Mouse (Mus musculus): ENCODE measurements at regions not wholly inside any gene's neighbourhood (a gene's known extent, or its start where the extent isn't known, plus 50 kb on each side); places are given as distances from the start of the nearest gene placed in this dataset.

DNA sequence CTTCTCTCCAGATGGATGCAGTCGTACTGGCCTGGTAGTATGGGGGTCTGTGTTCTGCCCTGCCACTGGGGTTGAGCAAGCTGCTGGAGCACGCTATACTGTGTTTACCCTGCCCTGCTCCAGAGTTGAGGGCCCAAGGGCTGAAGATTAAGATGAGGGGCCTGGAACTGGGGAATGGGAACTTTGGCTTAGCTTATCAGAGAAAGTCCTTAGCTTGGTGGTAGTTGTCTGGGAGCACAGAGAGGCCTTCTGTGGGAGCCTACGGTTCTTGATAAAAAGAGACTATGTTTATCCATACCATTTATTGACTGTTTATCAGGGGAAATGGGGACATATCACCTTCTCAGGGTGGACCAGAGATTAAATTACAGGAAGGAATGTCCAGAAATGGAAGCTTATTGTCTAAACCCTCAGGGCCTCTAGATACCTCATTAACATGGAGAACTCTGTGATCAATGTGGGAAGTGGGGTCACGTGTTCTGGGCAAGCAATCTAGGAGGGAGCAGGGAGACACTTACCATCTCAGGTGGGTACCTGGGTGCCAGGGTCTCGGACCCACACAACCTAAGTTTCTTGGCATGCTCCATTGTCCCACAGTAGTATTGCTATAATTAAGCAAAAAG lies 58.7 kb downstream of the Mycn start:
- no peak for DNase-seq (ENCODE audit: low spot score)

DNA sequence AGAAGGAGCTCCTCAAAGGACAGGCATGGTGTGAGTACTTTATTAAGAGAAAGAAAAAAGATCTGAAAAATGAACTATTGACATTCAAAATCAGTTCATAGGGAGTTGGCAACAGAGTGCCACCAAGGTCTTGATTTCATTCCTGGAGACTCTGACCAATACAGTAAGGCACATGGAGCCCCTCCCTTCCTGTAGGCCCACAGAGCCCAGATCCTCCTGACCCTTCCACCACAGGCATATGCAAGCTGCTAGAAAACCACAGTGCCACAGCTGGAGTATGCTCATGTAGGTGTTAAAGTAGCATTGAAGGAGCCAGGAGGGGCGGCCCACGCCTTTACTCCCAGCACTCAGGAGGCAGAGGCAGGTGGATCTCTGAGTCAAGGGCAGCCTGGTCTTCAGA lies 63.7 kb downstream of the Mycn start:
- no peak for DNase-seq (ENCODE audit: low spot score)

DNA sequence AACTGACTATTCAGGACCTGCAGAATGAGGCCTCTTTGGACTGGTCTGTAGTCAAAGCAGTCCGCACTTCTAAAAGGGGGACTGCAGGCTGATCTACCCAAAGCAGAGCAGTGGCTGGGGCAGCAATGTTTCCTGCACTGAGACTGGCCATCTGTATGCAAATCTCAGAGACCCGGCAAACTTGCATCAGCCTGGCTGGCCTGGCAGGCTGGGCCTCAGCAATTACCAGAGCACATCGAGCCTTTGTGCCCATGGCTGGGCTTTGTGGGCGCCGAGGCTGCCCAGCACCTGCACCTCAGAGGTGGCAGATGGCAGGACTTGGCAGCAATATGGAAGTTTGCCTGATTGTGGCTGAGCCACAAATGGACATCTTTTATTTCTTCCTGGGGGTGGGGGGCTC lies 64.2 kb downstream of the Mycn start:
- DNase-seq (ENCODE audit: low spot score), result no peak

DNA sequence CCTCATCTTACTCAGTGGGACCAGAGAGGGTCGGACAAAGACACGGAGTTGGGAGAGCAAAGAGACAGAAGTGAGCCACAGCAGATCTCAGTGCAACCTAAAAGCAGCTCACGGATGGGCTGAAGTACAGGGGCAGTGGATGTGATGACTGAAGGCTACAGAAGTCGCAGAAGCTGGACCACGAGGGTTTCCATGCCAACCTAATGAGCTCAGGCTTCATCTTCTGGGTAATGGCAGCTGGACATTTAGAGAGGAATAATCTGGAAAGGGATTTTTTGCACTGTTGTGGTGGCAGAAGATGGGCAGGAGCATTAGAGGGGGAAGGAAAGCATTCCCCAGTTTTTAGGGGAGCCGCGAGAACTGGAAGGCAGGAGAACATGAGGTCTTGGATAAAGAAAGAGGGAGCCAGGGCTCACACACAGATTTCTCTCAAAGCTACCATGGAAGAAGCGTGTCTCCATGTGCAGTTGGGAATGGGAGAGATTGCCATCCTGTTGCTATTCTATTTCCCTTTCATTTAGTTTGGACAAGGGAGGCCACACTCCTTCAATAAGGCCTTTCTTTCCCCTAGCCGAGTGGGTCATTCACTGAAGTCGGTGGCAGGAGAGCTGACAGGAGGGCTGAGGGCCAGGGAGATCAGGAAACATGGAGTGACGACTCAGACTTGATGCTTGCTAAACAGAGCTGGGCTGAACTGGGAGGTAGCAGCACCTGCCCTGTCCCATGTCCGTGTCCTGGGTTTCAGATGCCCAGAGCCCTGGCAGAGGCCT lies 65.6 kb downstream of the Mycn start:
- no peak for DNase-seq (ENCODE audit: low spot score)

DNA sequence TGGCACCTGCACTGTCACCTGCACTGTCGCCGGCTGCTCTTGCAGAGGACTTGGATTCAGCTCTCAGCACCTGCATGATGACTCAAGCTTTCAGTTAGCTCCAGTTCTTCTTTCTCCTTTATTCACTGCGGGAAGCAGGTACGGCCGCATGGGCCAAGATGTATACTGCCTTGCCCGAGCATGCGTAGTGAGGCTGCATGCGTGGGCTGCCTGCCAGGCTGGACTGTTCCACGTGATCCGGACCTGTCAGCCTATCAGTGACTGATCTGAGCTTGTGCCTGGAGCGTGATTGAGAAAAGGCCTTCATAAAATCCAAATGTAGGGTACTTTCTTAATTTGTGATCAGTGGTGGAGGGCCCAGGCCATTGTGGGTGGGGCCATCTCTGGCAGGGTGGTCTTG lies 68.2 kb downstream of the Mycn start:
- no peak for DNase-seq (ENCODE audit: low spot score)

DNA sequence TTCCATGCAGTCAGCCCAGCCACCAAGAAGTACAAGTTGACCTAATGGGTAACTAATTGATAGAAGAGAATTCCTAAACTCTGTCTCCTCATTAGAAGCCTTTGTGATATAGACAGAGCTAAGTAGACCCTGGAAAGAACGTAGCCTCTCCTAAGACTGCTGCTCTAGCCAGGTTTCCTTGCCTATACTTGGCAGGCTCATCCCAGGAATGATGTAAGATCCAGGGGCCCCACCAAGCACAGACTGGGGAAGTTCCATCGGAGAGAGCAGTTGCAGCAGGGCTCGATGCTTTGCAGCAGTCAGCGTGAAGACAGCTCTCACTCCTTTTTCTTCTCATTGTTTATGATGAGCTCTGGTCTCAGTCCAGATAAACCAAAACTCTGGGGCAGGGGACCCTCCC lies 68.7 kb downstream of the Mycn start:
- DNase-seq (ENCODE audit: low spot score), result no peak

DNA sequence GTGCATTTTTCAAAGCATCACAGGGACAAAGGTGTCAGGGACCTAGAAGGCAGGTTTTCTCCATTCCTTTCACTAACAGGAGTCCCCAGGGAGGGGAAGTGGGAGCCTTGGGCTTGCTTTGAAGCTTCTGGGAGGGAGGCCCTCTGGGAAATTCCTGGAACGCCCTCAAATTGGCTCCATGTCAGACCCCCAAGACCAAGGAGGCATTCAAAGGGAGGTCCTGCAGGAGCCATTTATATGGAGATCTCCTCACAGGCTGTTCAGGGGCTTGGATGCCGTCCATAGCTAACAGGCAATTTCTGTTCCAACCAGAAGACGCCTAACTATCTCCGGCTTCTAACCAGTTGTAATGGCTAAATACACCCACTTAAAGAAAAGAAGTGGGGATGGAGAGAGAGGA lies 70.4 kb downstream of the Mycn start:
- no peak for DNase-seq (ENCODE audit: low spot score)

DNA sequence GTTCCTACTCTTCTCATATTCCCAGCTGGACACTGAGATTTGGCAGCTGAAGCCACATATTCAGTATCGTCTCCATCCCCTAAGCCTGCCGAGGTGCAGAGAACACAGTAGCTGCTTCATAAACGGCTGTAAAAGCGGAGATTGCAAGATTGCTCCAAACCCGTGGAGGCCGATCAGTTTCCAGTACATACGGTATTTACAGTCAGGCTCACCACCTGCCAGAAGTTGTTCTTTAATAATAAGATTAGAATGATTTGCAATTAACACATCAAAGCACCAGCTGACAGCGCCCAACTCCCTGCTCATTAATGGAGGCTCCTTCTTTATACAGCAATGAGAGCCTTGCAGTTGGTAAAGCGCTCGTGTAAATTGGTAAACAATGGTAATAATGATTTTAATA lies 75.1 kb downstream of the Mycn start:
- DNase-seq (ENCODE audit: low spot score), result no peak

DNA sequence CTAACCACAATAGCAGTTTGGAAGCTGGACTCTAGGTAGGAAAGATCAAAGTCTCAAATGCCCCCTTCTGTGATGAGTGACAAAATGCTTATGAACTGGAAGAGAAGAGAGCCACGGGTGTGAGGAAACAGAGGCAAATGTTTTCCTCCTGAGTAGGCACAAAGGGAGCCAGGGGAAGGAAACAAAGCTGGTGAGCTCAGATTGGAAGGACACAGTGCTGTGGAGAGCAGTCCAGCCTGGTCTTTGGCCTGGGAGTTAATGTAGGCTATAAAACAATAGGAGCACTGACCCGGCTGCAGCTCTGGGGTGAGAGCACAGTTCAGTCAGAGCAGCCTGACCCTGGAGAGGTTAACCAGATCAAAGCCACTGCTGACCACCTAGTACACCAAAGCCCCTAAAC lies 91.0 kb downstream of the Mycn start:
- no peak for DNase-seq (ENCODE audit: low spot score)

DNA sequence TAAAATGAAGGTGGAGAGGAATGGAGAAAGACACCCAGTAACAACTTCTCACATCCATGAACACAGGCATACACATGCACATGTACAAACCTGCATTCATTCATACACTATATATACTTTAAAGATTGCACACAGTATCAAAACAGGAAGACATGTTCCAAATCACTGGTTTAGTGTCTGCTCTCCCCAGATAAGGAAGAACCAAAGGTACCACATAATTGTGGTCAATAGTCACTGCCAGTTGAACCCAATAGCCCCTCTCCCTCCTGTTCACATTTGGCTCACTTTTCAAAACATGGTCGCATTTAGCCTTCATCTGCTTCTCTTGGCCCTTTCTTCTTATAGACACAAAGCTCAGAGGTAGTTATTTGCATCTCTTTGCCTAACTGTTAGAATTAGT lies 95.0 kb downstream of the Mycn start:
- DNase-seq (ENCODE audit: low spot score), result no peak

DNA sequence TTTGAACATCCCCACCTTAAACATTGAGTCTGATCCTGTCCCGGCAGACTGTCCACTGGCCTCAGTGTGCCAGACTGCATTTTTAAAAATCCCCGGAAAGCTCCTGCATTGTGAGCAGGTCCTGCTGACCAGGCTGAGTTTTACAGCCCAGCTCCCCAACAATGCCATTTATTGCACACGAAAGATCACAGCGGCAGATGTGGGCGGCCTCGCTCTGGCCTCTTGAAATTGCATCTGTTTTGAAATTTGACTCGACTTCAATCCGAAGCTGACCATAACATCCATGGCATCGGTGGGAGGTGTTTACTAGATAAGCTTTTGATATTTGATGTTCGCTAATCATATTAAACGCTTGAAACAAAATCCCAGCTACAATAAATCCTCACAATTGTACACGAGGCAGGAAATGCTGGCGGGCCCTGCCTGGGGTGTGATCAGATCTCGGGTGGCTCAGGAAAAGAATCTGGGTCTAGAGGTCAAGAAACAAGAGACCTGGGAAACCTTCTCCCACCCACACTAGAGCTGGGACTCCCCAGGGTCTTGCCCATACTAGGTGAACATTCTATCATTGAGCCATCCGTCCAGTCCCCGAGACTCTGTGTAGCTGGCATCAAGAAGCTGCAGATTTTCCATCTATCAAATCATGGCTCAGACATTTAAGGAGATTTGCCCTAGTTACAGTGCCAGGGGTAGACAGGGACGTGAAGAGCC lies 99.3 kb downstream of the Mycn start:
- DNase-seq (ENCODE audit: low spot score), result no peak

DNA sequence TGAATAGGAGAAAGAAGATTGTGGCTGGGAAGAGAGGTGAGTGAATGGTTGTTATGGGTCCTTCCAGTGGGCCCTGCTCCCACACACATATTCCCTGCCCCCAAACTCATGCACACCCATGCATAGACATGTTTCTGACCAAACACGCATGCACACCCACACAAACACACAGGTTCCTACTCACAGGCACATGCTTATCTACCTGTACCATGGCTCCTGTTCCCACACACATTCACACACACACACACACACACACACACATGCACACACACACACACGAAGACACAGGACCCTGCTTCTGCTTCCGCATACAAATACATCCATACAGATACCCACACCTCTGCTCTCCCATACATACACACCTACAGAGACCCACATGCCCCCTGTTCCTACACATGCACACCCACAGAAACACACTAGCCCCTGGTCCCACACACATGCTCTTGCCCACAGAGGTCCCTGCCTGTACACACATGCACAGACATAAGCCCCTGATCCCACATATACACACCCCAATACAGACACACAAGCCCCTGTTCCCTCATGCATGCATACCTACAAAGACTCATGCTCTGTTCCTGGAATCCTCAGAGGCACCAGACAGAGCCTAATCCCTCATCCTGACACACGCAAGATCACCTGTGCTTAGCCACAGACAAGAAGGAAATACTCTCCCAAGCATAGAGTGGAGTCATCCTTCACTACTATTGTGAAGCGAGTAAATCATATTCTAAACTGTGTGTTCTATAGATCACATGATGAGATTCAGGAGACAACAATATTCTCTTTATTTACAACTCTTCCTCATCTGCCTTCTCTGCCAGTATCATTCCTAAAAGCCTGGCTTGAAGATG lies 100.1 kb downstream of the Mycn start:
- DNase-seq (ENCODE audit: low spot score), result no peak

DNA sequence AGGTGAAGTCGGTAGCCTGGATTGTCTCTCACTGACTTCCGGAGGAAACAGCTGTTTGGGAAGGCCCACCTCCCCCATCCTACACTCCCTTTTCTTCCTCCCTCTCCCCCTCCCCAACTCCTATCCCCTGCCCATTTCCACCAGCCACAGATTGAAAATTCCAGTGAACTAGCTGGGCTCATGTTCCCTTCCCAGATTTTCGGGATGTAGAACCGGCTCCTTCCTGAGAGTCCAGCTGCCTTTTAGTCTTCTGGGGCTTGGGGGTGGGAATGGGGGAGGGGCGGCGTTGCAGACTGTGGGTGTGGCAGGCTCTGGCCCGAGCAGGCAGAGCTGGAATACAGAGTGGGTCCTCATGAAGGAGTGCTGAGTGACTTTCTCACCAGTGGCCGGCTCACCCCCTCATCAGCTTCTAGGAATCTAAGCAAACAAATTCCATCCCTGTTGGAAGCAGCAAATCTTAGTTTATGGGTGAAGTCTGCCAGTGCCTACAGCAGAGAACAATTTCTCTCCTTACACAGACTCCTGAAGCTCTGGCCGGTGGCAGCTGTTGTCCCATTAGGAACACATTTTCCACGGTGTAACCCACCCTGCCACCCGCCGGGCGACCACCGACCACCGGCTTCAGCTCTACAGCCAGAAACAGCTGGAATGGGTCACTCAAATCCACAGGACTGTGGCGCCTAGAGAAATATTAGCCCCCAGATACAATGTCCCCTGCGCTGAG lies 100.9 kb downstream of the Mycn start:
- DNase-seq (ENCODE audit: low spot score), result no peak

DNA sequence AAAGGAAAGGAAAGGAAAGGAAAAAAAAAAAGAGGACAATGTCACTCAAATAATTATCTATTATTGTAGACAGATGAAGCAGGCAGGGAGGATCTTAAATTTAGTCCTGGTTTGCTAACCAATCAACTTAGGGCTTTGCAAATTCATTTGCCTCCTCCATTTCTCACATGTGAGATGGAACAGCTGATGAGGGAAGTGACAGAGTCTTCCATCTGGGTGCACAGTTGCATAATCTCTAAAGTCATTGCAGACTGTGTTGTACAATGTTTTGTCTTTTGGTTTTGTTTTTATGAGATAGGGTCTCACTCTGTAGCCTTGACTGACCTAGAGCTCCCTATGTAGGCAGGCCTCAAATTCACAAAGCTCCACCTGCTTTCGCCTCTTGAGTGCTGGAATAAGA lies 103.9 kb downstream of the Mycn start:
- no peak for DNase-seq (ENCODE audit: low spot score)

DNA sequence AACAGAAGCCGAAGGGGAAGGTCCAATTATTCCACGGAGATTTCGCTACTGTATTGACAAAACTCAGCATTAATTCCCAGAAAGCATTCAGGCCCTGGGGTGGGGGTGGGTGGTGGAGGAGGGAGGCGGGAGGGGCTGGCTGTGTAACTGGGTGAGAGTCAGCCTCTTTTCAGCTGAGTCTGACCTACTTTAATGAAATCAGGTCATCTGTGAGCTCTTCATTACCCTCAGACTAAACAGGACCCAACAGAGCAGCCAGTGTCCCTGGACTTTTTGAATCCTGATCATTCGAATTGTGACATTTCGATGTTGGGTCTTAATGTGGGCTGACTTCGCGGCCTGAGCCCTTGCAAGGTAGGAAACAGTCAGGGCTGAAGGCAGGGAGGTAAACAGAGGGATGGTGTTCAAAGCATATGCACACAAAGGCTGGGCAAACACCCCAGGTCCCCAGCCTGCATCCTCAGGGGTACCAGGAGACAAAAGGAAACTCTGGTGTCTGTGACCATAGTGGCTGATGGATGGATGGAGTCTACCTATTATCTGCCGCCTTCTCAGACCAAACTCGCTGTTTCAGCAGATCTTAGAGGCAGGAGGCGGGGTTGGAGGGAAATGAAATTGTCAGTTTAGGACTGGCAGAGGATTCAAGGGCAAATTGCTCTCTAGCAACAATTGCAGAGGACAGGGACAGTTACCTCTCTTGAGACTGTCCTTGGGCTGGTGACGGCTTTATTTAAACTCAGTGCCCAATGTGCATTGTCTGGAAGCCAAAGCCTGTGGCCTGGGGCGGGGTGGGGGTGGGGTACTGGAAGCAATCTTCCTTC lies 113.7 kb downstream of the Mycn start:
- DNase-seq (ENCODE audit: low spot score), result no peak

DNA sequence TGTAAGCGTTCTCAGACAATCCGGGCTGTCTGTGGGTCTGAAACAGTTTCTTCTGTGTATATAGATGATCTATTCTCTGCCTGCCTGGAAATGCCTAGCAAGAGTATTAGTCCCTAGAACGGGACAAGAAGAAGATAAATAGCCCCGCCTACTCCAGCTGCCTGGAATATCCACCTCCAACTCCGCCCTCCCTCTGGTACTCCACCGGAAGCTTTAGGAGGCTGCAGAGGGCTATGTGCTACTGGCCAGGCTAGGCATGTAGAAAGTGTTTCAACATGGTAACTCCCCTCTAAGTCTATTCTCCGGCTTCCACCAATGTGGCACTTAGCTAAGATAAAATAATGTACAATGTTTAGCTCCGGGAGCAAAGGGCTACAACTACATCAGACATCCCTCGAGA lies 114.3 kb downstream of the Mycn start:
- no peak for DNase-seq (ENCODE audit: low spot score)

DNA sequence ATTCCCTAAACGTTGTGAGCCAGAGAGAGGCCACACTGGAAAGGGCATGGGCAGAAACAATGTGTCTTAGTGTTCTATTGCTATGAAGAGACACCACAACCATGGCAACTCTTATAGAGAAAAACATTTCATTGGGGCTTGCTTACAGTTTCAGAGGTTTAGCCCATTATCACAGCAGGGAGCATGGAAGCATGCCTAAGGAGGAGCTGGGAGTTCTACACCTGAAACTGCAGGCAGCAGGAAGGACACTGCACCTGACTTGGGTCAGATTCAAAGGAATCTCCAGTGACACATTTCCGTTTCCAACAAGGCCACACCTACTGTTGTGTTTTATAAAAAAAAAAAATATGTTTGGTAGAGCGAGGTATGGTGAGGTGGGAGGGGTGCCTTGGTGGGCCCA lies 115.3 kb downstream of the Mycn start:
- DNase-seq (ENCODE audit: low spot score), result no peak

DNA sequence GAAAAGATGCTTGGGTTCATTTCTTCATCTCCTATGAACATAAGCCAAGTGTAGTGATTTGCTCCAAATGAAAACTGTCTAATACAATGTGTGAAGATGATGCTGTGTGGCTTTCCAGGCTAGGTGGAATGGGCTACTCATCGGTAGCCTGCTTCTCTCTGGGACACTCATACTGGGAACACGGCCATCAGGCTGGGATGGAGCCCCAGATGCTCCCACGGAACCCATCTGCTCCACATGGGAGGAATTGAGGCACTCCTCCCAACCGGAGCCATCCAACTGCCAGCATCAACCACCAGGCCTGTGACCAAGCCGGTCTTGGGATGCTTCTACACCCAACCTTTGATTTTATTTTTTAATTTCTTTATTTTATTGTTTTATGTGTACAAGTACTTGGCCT lies 115.9 kb downstream of the Mycn start:
- no peak for DNase-seq (ENCODE audit: low spot score)

DNA sequence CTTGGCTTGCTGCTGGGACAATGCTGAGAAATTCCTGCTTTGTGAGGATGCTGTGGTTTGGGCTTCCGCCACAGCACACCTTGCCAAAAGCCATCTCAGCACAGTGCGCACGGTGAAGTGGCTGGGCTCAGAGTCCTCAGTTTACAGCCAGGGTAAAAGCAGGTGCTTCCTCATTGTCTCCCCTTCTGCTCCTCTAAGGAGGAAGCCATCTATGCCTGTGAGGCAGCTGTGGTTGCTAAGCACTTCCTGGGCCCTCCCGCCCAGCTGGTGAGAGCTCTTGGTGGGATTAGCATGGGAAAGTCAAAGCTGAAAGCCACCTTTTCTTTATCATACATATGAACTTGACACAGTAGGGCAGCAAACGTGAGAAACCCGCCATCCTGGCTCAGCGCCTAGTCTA lies 120.2 kb downstream of the Mycn start:
- DNase-seq (ENCODE audit: low spot score), result no peak

DNA sequence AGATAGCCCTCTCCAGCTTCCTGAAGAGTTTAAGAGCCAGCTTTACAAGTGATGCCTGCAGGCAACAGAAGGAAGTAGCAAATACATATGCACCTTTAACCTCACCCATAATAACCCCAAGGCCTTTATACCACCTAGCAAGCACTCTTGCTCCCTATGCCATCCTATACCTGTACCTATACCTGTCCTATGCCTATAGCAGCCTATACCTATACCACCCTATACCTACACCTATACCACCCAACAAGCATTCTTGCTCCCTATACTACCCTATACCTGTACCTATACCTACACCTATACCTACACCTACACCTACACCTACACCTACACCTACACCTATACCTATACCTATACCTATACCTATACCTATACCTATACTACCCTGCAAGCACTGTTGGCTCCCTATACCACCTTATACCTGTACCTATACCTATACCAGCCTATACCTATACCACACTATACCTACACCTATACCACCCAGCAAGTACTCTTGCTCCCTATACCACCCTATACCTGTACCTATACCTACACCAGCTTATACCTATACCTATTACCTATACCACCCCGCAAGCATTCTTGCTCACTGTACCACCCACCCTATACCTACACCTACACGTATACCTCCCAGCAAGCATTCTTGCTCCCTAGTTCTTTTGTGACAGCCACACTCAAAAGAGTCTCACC lies 120.9 kb downstream of the Mycn start:
- DNase-seq (ENCODE audit: low spot score), result no peak
